Mouse (Mus musculus): Measurements from ENCODE around the gene Epas1.

Gene Epas1

GRCm38 (mm10) chr17:86772929-86773588 lies 19.6 kb downstream of the Epas1 start:
- Histone ChIP-seq H3K27me3 (ENCODE audit: insufficient read depth, low read length) (no peaks in the 10 kb centered on the region), H3K4me1 (replicated peaks; ENCODE audit: low read depth, low read length) (peaks cover 36% of the 10 kb centered on the region), H3K36me3 (ENCODE audit: insufficient read depth, low read length) (peaks cover 18% of the 10 kb centered on the region), H3K9me3 (ENCODE audit: low read length) (no peaks in the 10 kb centered on the region), H3K4me3 (replicated peaks; ENCODE audit: low read length) (no peak overlapping the region)
- TF ChIP-seq NANOG (IDR thresholded peaks at IDR 0.05; ENCODE audit: borderline replicate concordance, low read length) (no peak), CTCF (conservative IDR thresholded peaks at IDR 0.05; ENCODE audit: low read length) (no peak), POU5F1 (IDR thresholded peaks at IDR 0.05; ENCODE audit: borderline replicate concordance, low read length) (no peak)

DNA sequence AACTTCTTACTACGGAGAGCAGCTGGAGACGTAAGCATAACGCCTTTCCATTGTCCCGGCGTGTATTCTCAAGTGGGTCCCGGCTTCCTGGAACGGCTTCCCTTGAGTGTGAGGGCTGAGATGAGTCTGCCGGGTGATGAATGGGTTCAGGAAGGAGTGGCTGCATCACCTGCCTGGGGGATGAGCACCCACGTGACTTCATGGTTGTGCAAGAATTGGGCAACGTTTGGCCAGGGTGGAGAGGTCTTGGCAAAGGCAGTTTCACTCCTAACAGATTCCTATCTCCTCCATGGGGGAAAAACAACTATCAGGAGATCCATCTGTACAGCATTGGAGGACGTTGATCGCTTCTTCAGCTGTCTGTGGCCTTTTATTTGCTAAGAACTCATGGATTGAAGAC lies 23.0 kb downstream of the Epas1 start:
- H3K4me3 ChIP-seq (replicated peaks; ENCODE audit: low read length): no peak overlapping the region
- no peaks in the 10 kb centered on the region for H3K9me3 ChIP-seq (ENCODE audit: low read length)
- no peaks in the 10 kb centered on the region for H3K27me3 ChIP-seq (ENCODE audit: insufficient read depth, low read length)
- peaks cover 13% of the 10 kb centered on the region for H3K36me3 ChIP-seq (ENCODE audit: insufficient read depth, low read length)
- no peak for TF ChIP-seq NANOG (IDR thresholded peaks at IDR 0.05; ENCODE audit: borderline replicate concordance, low read length)
- TF ChIP-seq CTCF (conservative IDR thresholded peaks at IDR 0.05; ENCODE audit: low read length): no peak
- TF ChIP-seq POU5F1 (IDR thresholded peaks at IDR 0.05; ENCODE audit: borderline replicate concordance, low read length): no peak
- peaks cover 33% of the 10 kb centered on the region for H3K4me1 ChIP-seq (replicated peaks; ENCODE audit: low read depth, low read length)

DNA sequence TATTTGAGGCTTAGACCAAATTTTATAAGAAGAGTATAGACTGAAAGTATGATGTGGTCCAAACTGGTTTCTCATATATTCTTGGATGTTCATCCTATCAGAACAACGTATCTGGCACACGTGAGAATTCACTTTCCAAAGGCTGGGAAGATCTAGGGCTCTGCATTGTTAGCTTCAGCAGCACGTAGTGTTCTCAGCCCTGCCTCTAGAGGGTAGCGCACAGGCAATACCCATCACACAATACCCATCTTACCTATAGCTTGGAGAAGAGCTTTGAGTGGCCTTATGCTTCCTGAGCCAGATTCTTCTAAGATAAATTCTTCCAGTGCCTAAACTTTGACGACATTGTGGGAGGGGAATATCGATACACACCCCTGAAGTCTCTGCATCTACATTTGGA lies 24.6 kb downstream of the Epas1 start:
- TF ChIP-seq CTCF (conservative IDR thresholded peaks at IDR 0.05; ENCODE audit: low read length): peak; percentile 47
- no peak for TF ChIP-seq NANOG (IDR thresholded peaks at IDR 0.05; ENCODE audit: borderline replicate concordance, low read length)
- TF ChIP-seq POU5F1 (IDR thresholded peaks at IDR 0.05; ENCODE audit: borderline replicate concordance, low read length): no peak

DNA sequence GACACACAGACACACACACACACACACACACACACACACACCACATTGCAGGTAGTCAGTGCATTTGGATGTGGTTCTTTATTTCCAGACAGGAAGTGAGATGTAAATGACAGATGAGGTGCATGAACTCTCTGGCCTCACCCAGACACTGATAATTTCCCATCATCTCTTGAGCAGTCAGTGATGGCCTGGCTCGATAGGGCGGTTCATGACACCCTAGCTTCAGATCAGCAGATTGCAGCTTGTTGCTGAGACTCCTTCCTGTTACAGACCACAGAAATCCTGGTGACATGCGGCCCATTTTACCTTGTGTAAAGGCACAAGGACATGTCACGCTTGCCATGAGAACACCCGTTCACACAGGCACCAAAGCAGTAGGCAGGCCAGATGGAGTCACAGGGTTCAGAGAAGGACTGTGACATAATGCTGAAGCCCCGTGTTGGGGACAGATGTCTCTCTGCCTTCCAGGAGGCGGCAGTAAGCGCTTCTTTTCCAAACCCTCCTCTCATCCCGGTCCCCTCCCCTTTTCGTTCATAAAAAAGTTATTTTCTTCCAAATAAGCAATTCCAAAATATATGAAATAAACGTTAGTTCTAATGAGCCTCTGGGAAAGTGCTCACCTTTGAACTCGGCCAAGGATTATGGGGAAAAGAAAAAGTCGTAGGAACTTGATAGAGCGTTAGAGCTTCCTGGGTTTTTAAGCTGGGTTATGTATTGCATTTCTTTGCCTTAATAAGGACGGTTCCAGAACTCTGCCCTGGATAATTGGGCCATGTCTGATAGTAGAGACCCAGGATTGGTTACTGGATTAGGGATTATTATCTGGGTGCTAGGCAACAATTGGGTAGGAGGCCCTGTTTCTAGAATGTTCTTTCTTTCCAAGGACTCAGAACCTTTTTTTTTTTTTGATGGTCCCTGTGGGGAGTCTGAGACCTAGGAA lies 26.0 kb downstream of the Epas1 start:
- Histone ChIP-seq H3K9me3 (ENCODE audit: low read length) (no peaks in the 10 kb centered on the region), H3K4me3 (replicated peaks; ENCODE audit: low read length) (no peak overlapping the region), H3K36me3 (ENCODE audit: insufficient read depth, low read length) (peaks cover 9% of the 10 kb centered on the region; the same call in 1 of the 2 replicates), H3K27me3 (ENCODE audit: insufficient read depth, low read length) (no peaks in the 10 kb centered on the region), H3K4me1 (replicated peaks; ENCODE audit: low read depth, low read length) (peaks cover 45% of the 10 kb centered on the region)
- TF ChIP-seq NANOG (IDR thresholded peaks at IDR 0.05; ENCODE audit: borderline replicate concordance, low read length) (no peak), CTCF (conservative IDR thresholded peaks at IDR 0.05; ENCODE audit: low read length) (no peak), POU5F1 (IDR thresholded peaks at IDR 0.05; ENCODE audit: borderline replicate concordance, low read length) (no peak)

More for the DNA sequence above, 24.6 kb downstream of the Epas1 start:
- no peaks in the 10 kb centered on the region for H3K27me3 ChIP-seq (ENCODE audit: insufficient read depth, low read length)
- H3K4me1 ChIP-seq (replicated peaks; ENCODE audit: low read depth, low read length): peaks cover 41% of the 10 kb centered on the region
- no peak overlapping the region for H3K4me3 ChIP-seq (replicated peaks; ENCODE audit: low read length)
- H3K36me3 ChIP-seq (ENCODE audit: insufficient read depth, low read length): peaks cover 13% of the 10 kb centered on the region
- H3K9me3 ChIP-seq (ENCODE audit: low read length): no peaks in the 10 kb centered on the region

DNA sequence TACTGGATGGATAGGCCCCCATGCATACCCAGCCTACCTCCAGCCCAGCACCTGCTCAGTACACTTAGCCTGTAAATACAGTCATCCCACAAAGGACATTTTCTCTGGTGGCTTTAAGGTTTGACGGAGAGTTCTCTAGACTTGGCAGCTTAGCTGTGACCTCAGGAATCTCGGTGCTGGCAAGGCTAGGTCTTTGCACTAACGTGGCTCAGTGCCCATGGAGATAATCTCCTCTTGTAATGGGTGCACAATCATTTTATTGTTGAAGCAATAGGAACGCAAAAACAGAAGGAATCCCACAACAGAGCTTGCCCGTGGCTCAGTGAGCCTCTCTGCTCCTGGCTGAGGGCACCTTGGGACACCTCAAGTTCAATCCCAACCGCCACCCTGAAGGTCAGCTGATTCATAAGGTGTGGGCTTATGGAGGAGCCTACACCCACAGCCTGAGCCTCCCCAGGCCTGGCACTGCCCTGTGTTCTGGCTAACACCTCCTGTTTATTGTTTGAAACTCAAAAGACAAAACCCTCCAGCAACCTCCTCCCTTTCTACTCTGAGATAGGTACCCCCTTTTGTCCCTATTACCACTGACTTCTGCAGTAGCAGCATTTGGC lies 27.3 kb downstream of the Epas1 start:
- TF ChIP-seq POU5F1 (IDR thresholded peaks at IDR 0.05; ENCODE audit: borderline replicate concordance, low read length) (no peak), CTCF (conservative IDR thresholded peaks at IDR 0.05; ENCODE audit: low read length) (no peak), NANOG (IDR thresholded peaks at IDR 0.05; ENCODE audit: borderline replicate concordance, low read length) (no peak)
- H3K4me1 ChIP-seq (replicated peaks; ENCODE audit: low read depth, low read length): peaks cover 59% of the 10 kb centered on the region
- H3K27me3 ChIP-seq (ENCODE audit: insufficient read depth, low read length): no peaks in the 10 kb centered on the region
- H3K36me3 ChIP-seq (ENCODE audit: insufficient read depth, low read length): peaks cover 9% of the 10 kb centered on the region; the same call in 1 of the 2 replicates
- no peaks in the 10 kb centered on the region for H3K9me3 ChIP-seq (ENCODE audit: low read length)
- H3K4me3 ChIP-seq (replicated peaks; ENCODE audit: low read length): no peak overlapping the region

DNA sequence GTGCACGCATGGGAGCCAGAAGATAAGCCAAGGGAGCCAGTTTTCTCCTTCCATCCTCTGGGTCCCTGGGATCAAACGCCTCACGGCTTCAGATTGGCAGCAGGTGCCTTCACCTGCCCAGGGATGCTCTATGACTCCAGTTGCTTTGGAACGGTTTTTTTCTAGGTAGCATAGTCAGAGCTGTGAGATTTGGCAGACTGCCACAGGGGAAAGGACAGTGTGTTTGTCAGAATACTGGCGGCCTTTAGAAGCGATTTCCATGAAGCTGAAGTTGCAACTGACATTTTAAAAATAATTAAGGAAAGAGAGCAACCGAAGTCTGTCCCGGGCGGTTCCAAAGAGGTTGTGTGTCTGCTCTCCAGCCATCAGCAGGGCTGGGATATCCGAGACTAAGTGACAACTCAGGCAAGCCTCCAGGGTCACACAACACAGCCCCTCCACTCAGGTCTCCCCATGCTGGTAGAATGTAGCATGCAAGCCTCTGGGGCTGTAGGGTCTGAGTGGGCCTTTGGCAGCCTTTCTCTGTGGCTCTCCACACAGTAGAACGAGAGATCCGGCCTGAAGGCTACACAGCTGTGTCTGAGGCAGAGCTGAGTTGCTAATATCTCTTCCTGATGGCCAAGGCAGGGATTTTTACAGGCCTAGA lies 28.4 kb downstream of the Epas1 start:
- no peaks in the 10 kb centered on the region for H3K9me3 ChIP-seq (ENCODE audit: low read length)
- H3K27me3 ChIP-seq (ENCODE audit: insufficient read depth, low read length): no peaks in the 10 kb centered on the region
- H3K4me3 ChIP-seq (replicated peaks; ENCODE audit: low read length): no peak overlapping the region
- no peak for TF ChIP-seq POU5F1 (IDR thresholded peaks at IDR 0.05; ENCODE audit: borderline replicate concordance, low read length)
- no peak for TF ChIP-seq CTCF (conservative IDR thresholded peaks at IDR 0.05; ENCODE audit: low read length)
- TF ChIP-seq NANOG (IDR thresholded peaks at IDR 0.05; ENCODE audit: borderline replicate concordance, low read length): no peak
- H3K36me3 ChIP-seq (ENCODE audit: insufficient read depth, low read length): peaks cover 17% of the 10 kb centered on the region
- H3K4me1 ChIP-seq (replicated peaks; ENCODE audit: low read depth, low read length): peaks cover 69% of the 10 kb centered on the region

DNA sequence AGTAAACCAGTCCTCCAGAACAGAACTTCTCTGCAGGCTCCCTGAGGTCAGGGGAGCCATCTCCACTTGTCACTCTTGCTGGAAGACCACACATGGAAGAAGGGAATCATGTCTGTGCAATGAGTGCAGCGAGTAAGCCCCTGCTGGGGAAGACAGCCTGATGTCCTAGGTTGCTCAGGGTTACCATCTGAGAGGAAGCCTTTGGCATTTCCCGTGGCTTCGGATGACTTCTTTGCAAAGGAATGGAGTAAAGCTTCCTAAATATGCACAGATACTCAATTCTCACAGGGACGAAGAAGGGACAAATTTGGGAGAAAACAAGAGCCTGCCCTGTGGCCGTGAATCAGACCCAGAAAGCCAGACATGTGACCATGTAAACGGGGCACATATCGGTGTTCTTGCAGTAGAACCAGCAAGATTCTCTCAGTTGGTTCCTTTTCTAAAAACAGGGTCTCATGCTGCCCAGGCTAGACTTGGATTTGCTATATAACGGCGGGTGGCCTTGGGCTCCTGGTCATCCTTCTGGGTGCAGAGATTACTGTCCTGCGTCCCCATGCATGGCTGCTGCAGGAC lies 31.0 kb downstream of the Epas1 start:
- peaks cover 32% of the 10 kb centered on the region for H3K36me3 ChIP-seq (ENCODE audit: insufficient read depth, low read length)
- no peak for TF ChIP-seq CTCF (conservative IDR thresholded peaks at IDR 0.05; ENCODE audit: low read length)
- peaks cover 68% of the 10 kb centered on the region for H3K4me1 ChIP-seq (replicated peaks; ENCODE audit: low read depth, low read length)
- H3K27me3 ChIP-seq (ENCODE audit: insufficient read depth, low read length): no peaks in the 10 kb centered on the region
- H3K9me3 ChIP-seq (ENCODE audit: low read length): no peaks in the 10 kb centered on the region
- H3K4me3 ChIP-seq (replicated peaks; ENCODE audit: low read length): 0 out of 2 replicates have a peak overlapping the region, but pooled peaks have one; percentile 8
